Mouse (Mus musculus) limb, embryonic 11.5 days (tissue): Measurements from ENCODE around the gene Mpeg1. TPM values are rescaled to one million over a fixed set of nuclear protein-coding genes. Genes with fewer than 3 reads are reported as not detected.

ENCODE experiments used
- ATAC-seq: fragments of 200-750 bp; cut with Nextera tagmentation; 2 replicates; pipeline ENCODE4 v1.8.0; 2017; ENCODE audit warnings: low read depth; ENCODE audit not compliant: insufficient number of reproducible peaks, low FRiP score, low TSS enrichment
- DNase-seq: peaks from one replicate; pipeline ENCODE4 v3.0.0-alpha.2; 2015; ENCODE audit warnings: low spot score
- H3K27ac ChIP-seq: fragments of 300-500 bp; sonication (generic); replicated peaks from 2 replicates; pipeline ENCODE4 v1.5.1; 2014; ENCODE audit warnings: low read depth, mild to moderate bottlenecking, low read length
- H3K27me3 ChIP-seq: fragments of 300-500 bp; sonication (generic); 2 replicates; pipeline ENCODE4 v1.6.1; 2014; ENCODE audit warnings: mild to moderate bottlenecking, low read length, mixed read lengths; ENCODE audit not compliant: control insufficient read depth, insufficient read depth
- H3K36me3 ChIP-seq: fragments of 300-500 bp; sonication (generic); 2 replicates; pipeline ENCODE4 v1.6.1; 2014; ENCODE audit warnings: mild to moderate bottlenecking, low read length, moderate library complexity, mixed read lengths; ENCODE audit not compliant: control insufficient read depth, insufficient read depth
- H3K4me1 ChIP-seq: fragments of 300-500 bp; sonication (generic); 2 replicates; pipeline ENCODE4 v1.6.1; 2014; ENCODE audit warnings: low read length, mixed read lengths; ENCODE audit not compliant: control insufficient read depth, insufficient read depth
- H3K4me2 ChIP-seq: fragments of 300-500 bp; sonication (generic); 2 replicates; pipeline ENCODE4 v1.6.1; 2014; ENCODE audit warnings: low read depth, mild to moderate bottlenecking, moderate library complexity; ENCODE audit not compliant: severe bottlenecking
- H3K4me3 ChIP-seq: fragments of 300-500 bp; sonication (generic); 2 replicates; pipeline ENCODE4 v1.5.1; 2014; ENCODE audit warnings: low read depth, low read length
- H3K9ac ChIP-seq: fragments of 300-500 bp; sonication (generic); 2 replicates; pipeline ENCODE4 v1.6.1; 2014; ENCODE audit warnings: mild to moderate bottlenecking, low read length
- H3K9me3 ChIP-seq: fragments of 300-500 bp; sonication (generic); 2 replicates; pipeline ENCODE4 v1.6.1; 2016; ENCODE audit warnings: low read length; ENCODE audit not compliant: control insufficient read depth
- WGBS: fragments of 180-500 bp; shearing (Covaris S2); extraction: QIAGEN DNeasy Blood & Tissue Kit; methylation state at CpG from one replicate; pipeline ENCODE4 v1.1.7; 2014; 5-methylcytosine and 5-hydroxymethylcytosine counted together
- polyA plus RNA-seq: library from polyadenylated mRNA; unstranded; fragments of >200 nt; fragmentation: Nextera tagmentation; extraction: Ambion mirVana; gene quantifications from 2 replicates; pipeline ENCODE4 v1.2.1, GENCODE M21; 2014

Mpeg1 gene
- polyA plus RNA-seq, 1 experiment from 2014 or later: 0.17 TPM

- H3K27ac ChIP-seq: no peak overlapping the region
- 83% methylated on average over 1 of the region's 1 CpGs for WGBS
- H3K9me3 ChIP-seq: no peaks in the 10 kb centered on the region
- no peaks in the 10 kb centered on the region for H3K36me3 ChIP-seq
- H3K4me1 ChIP-seq: no peaks in the 10 kb centered on the region
- H3K4me3 ChIP-seq: no peak overlapping the region
- H3K27me3 ChIP-seq: 0 out of 2 replicates have a peak, but pooled peaks cover 10% of the 10 kb centered on the region
- DNase-seq (no peak), ATAC-seq (no peak)
- no peak overlapping the region for H3K9ac ChIP-seq
- no peak overlapping the region for H3K4me2 ChIP-seq
These were observed 38.4 kb downstream of the Mpeg1 start for GRCm38 (mm10) chr19:12498941-12499340.

- Histone ChIP-seq H3K4me3 (no peak overlapping the region), H3K36me3 (no peaks in the 10 kb centered on the region), H3K27ac (no peak overlapping the region), H3K9me3 (no peaks in the 10 kb centered on the region), H3K4me2 (no peak overlapping the region), H3K27me3 (0 out of 2 replicates have a peak, but pooled peaks cover 10% of the 10 kb centered on the region), H3K4me1 (no peaks in the 10 kb centered on the region), H3K9ac (no peak overlapping the region)
- DNase-seq (no peak), ATAC-seq (no peak)
- WGBS: 42% methylated on average over 2 of the region's 2 CpGs
These were observed 38.9 kb downstream of the Mpeg1 start for GRCm38 (mm10) chr19:12499485-12499884.

GRCm38 (mm10) chr19:12500124-12500523, 39.5 kb downstream of the Mpeg1 start:
- no peaks in the 10 kb centered on the region for H3K9me3 ChIP-seq
- H3K27ac ChIP-seq: no peak overlapping the region
- no peak overlapping the region for H3K9ac ChIP-seq
- 0 out of 2 replicates have a peak, but pooled peaks cover 10% of the 10 kb centered on the region for H3K27me3 ChIP-seq
- no peak for ATAC-seq
- no peak overlapping the region for H3K4me3 ChIP-seq
- no peak overlapping the region for H3K4me2 ChIP-seq
- H3K36me3 ChIP-seq: no peaks in the 10 kb centered on the region
- no peak for DNase-seq
- 14% methylated on average over 3 of the region's 3 CpGs for WGBS
- H3K4me1 ChIP-seq: no peaks in the 10 kb centered on the region

GRCm38 (mm10) chr19:12500881-12501311, 40.3 kb downstream of the Mpeg1 start:
- Histone ChIP-seq H3K27me3 (0 out of 2 replicates have a peak, but pooled peaks cover 10% of the 10 kb centered on the region), H3K27ac (no peak overlapping the region; the same call in 1 of the 2 replicates), H3K4me3 (peak overlapping the region; percentile 59), H3K36me3 (no peaks in the 10 kb centered on the region), H3K4me2 (peak overlapping the region; percentile 99), H3K4me1 (no peaks in the 10 kb centered on the region), H3K9me3 (no peaks in the 10 kb centered on the region), H3K9ac (peak overlapping the region; percentile 70)
- WGBS: under 1% methylated on average over 38 of the region's 38 CpGs
- peak; percentile 61 for DNase-seq
- ATAC-seq: peak; percentile 69

- H3K27ac ChIP-seq: peak within 1 kb of the TSS; percentile 39; the same call in 1 of the 2 replicates
- ATAC-seq: peak; percentile 92
- H3K4me3 ChIP-seq: peak within 1 kb of the TSS; percentile 59
- under 1% methylated on average over 66 of the region's 80 CpGs for WGBS
- H3K36me3 ChIP-seq: no peaks in the 10 kb centered on the region
- peak within 1 kb of the TSS; percentile 70 for H3K9ac ChIP-seq
- H3K4me1 ChIP-seq: no peaks in the 10 kb centered on the region
- 0 out of 2 replicates have a peak, but pooled peaks cover 10% of the 10 kb centered on the region for H3K27me3 ChIP-seq
- DNase-seq: peak; percentile 94
- no peaks in the 10 kb centered on the region for H3K9me3 ChIP-seq
- peak within 1 kb of the TSS; percentile 99 for H3K4me2 ChIP-seq
These were observed 41.1 kb downstream of the Mpeg1 start, which contains the start of gene Dtx4 for GRCm38 (mm10) chr19:12501370-12502347. Dtx4 (minus strand) TSS chr19:12501454.

- H3K27ac ChIP-seq: no peak overlapping the region
- 90% methylated on average over 7 of the region's 7 CpGs for WGBS
- no peak for ATAC-seq
- H3K4me1 ChIP-seq: no peaks in the 10 kb centered on the region
- H3K36me3 ChIP-seq: no peaks in the 10 kb centered on the region
- H3K27me3 ChIP-seq: 0 out of 2 replicates have a peak, but pooled peaks cover 10% of the 10 kb centered on the region
- no peak overlapping the region for H3K4me2 ChIP-seq
- H3K9me3 ChIP-seq: no peaks in the 10 kb centered on the region
- H3K9ac ChIP-seq: no peak overlapping the region
- no peak for DNase-seq
- H3K4me3 ChIP-seq: no peak overlapping the region
These were observed 42.2 kb downstream of the Mpeg1 start for GRCm38 (mm10) chr19:12502756-12503155.

- Histone ChIP-seq H3K9me3 (no peaks in the 10 kb centered on the region), H3K36me3 (no peaks in the 10 kb centered on the region), H3K27ac (no peak overlapping the region), H3K9ac (no peak overlapping the region), H3K4me1 (no peaks in the 10 kb centered on the region), H3K4me2 (no peak overlapping the region), H3K4me3 (no peak overlapping the region), H3K27me3 (no peaks in the 10 kb centered on the region)
- DNase-seq: no peak
- no peak for ATAC-seq
These were observed 54.0 kb downstream of the Mpeg1 start for GRCm38 (mm10) chr19:12514621-12515020.
